Mouse (Mus musculus) heart, embryonic 12.5 days (tissue): Measurements from ENCODE around the gene Bak1. TPM values are rescaled to one million over a fixed set of nuclear protein-coding genes. Genes with fewer than 3 reads are reported as not detected.

Experiments
- ATAC-seq: fragments of 200-750 bp; cut with Nextera tagmentation; 2 replicates; pipeline ENCODE4 v1.8.0; 2017; ENCODE audit warnings: moderate TSS enrichment, moderate library complexity; ENCODE audit not compliant: insufficient number of reproducible peaks, low FRiP score
- H3K27ac ChIP-seq: fragments of 300-500 bp; sonication (generic); 2 replicates; pipeline ENCODE4 v1.5.1; 2016; ENCODE audit warnings: mild to moderate bottlenecking, moderate library complexity; ENCODE audit not compliant: poor library complexity, severe bottlenecking
- H3K27me3 ChIP-seq: fragments of 300-500 bp; sonication (generic); replicated peaks from 2 replicates; pipeline ENCODE4 v1.6.1; 2016; ENCODE audit warnings: mild to moderate bottlenecking, moderate library complexity
- H3K36me3 ChIP-seq: fragments of 300-500 bp; sonication (generic); 2 replicates; pipeline ENCODE4 v1.6.1; 2016; ENCODE audit warnings: mild to moderate bottlenecking, moderate library complexity
- H3K4me1 ChIP-seq: fragments of 300-500 bp; sonication (generic); replicated peaks from 2 replicates; pipeline ENCODE4 v1.6.1; 2016; ENCODE audit warnings: mild to moderate bottlenecking
- H3K4me2 ChIP-seq: fragments of 300-500 bp; sonication (generic); 2 replicates; pipeline ENCODE4 v1.6.1; 2016; ENCODE audit warnings: mild to moderate bottlenecking, moderate library complexity
- H3K4me3 ChIP-seq: fragments of 300-500 bp; sonication (generic); 2 replicates; pipeline ENCODE4 v1.5.1; 2016; ENCODE audit warnings: mild to moderate bottlenecking
- H3K9ac ChIP-seq: fragments of 300-500 bp; sonication (generic); 2 replicates; pipeline ENCODE4 v1.6.1; 2016; ENCODE audit warnings: mild to moderate bottlenecking, moderate library complexity
- H3K9me3 ChIP-seq: fragments of 300-500 bp; sonication (generic); replicated peaks from 2 replicates; pipeline ENCODE4 v1.6.1; 2016; ENCODE audit warnings: mild to moderate bottlenecking, moderate library complexity
- WGBS: fragments of 180-500 bp; shearing (Covaris S2); methylation state at CpG from one replicate; pipeline ENCODE4 v1.1.7; 2016; 5-methylcytosine and 5-hydroxymethylcytosine counted together
- polyA plus RNA-seq: library from polyadenylated mRNA; unstranded; fragments of >200 nt; fragmentation: Nextera tagmentation; extraction: Ambion mirVana; gene quantifications from 2 replicates; pipeline ENCODE4 v1.2.1, GENCODE M21; 2016

Bak1 gene
- polyA plus RNA-seq, 1 experiment from 2014 or later = 5.8 TPM

GRCm38 (mm10) chr17:27036465-27036864, 7.7 kb upstream of the Bak1 start:
- ATAC-seq = no peak
- no peak overlapping the region for H3K4me3 ChIP-seq
- H3K4me1 ChIP-seq = peaks cover 52% of the 10 kb centered on the region
- H3K27ac ChIP-seq = peak overlapping the region; percentile 10; the same call in 1 of the 2 replicates
- H3K27me3 ChIP-seq = no peaks in the 10 kb centered on the region
- WGBS = 49% methylated on average over 7 of the region's 7 CpGs
- H3K4me2 ChIP-seq = no peak overlapping the region
- H3K9ac ChIP-seq = no peak overlapping the region
- no peaks in the 10 kb centered on the region for H3K9me3 ChIP-seq
- H3K36me3 ChIP-seq = no peaks in the 10 kb centered on the region

GRCm38 (mm10) chr17:27032869-27033268, 4.1 kb upstream of the Bak1 start:
- ATAC-seq = peak; percentile 41; the same call in 1 of the 2 replicates
- no peak overlapping the region for H3K27ac ChIP-seq
- H3K9ac ChIP-seq = 0 out of 2 replicates have a peak overlapping the region, but pooled peaks have one; percentile 3

GRCm38 (mm10) chr17:27032328-27032727, 3.5 kb upstream of the Bak1 start:
- Histone ChIP-seq H3K9me3 (no peaks in the 10 kb centered on the region), H3K27ac (no peak overlapping the region), H3K4me2 (peak overlapping the region; percentile 52), H3K36me3 (no peaks in the 10 kb centered on the region), H3K27me3 (no peaks in the 10 kb centered on the region), H3K4me3 (no peak overlapping the region), H3K9ac (0 out of 2 replicates have a peak overlapping the region, but pooled peaks have one; percentile 3), H3K4me1 (peaks cover 28% of the 10 kb centered on the region)
- WGBS = 47% methylated on average over 7 of the region's 7 CpGs
- ATAC-seq = no peak

More at GRCm38 (mm10) chr17:27032869-27033268, 4.1 kb upstream of the Bak1 start:
- under 1% methylated on average over 14 of the region's 14 CpGs for WGBS
- Histone ChIP-seq H3K27me3 (no peaks in the 10 kb centered on the region), H3K36me3 (no peaks in the 10 kb centered on the region), H3K9me3 (no peaks in the 10 kb centered on the region), H3K4me1 (peaks cover 25% of the 10 kb centered on the region), H3K4me2 (peak overlapping the region; percentile 52), H3K4me3 (peak overlapping the region; percentile 18; the same call in 1 of the 2 replicates)

GRCm38 (mm10) chr17:27030896-27031295, 2.1 kb upstream of the Bak1 start:
- H3K9ac ChIP-seq = no peak overlapping the region
- 87% methylated on average over 4 of the region's 4 CpGs for WGBS
- H3K27me3 ChIP-seq = no peaks in the 10 kb centered on the region
- H3K4me1 ChIP-seq = peaks cover 30% of the 10 kb centered on the region
- no peak overlapping the region for H3K4me2 ChIP-seq
- no peak overlapping the region for H3K4me3 ChIP-seq
- H3K27ac ChIP-seq = no peak overlapping the region
- peaks cover 5% of the 10 kb centered on the region for H3K36me3 ChIP-seq
- ATAC-seq = no peak
- H3K9me3 ChIP-seq = no peaks in the 10 kb centered on the region

GRCm38 (mm10) chr17:27029431-27029830, 622 bp upstream of the Bak1 start:
- Histone ChIP-seq H3K4me2 (no peak overlapping the region), H3K27ac (no peak overlapping the region), H3K9me3 (no peaks in the 10 kb centered on the region), H3K27me3 (no peaks in the 10 kb centered on the region), H3K36me3 (peaks cover 20% of the 10 kb centered on the region), H3K4me3 (no peak overlapping the region), H3K9ac (no peak overlapping the region; the same call in 1 of the 2 replicates), H3K4me1 (peaks cover 30% of the 10 kb centered on the region)
- WGBS = 84% methylated on average over 14 of the region's 14 CpGs
- no peak for ATAC-seq

GRCm38 (mm10) chr17:27028284-27028795, 469 bp downstream of the Bak1 start:
- H3K4me1 ChIP-seq = peaks cover 31% of the 10 kb centered on the region
- peak overlapping the region; percentile 73 for H3K27ac ChIP-seq
- H3K27me3 ChIP-seq = no peaks in the 10 kb centered on the region
- peak; percentile 74 for ATAC-seq
- peak overlapping the region; percentile 79 for H3K4me3 ChIP-seq
- peaks cover 30% of the 10 kb centered on the region for H3K36me3 ChIP-seq
- WGBS = 0% methylated on average over 19 of the region's 19 CpGs
- no peaks in the 10 kb centered on the region for H3K9me3 ChIP-seq
- H3K4me2 ChIP-seq = peak overlapping the region; percentile 91
- H3K9ac ChIP-seq = peak overlapping the region; percentile 96

- WGBS = 29% methylated on average over 12 of the region's 12 CpGs
- peak; percentile 8 for ATAC-seq
These were observed 1.1 kb downstream of the Bak1 start for GRCm38 (mm10) chr17:27027460-27028283.

GRCm38 (mm10) chr17:27025951-27026350, 2.9 kb downstream of the Bak1 start:
- no peaks in the 10 kb centered on the region for H3K27me3 ChIP-seq
- H3K9ac ChIP-seq = no peak overlapping the region
- no peak overlapping the region for H3K4me2 ChIP-seq
- peaks cover 54% of the 10 kb centered on the region for H3K36me3 ChIP-seq
- no peaks in the 10 kb centered on the region for H3K9me3 ChIP-seq
- peaks cover 28% of the 10 kb centered on the region for H3K4me1 ChIP-seq
- H3K4me3 ChIP-seq = no peak overlapping the region
- 90% methylated on average over 3 of the region's 3 CpGs for WGBS
- ATAC-seq = no peak
- H3K27ac ChIP-seq = no peak overlapping the region

More at GRCm38 (mm10) chr17:27027460-27028283, 1.1 kb downstream of the Bak1 start:
- H3K4me1 ChIP-seq = peaks cover 32% of the 10 kb centered on the region
- peak overlapping the region; percentile 73 for H3K27ac ChIP-seq
- no peaks in the 10 kb centered on the region for H3K27me3 ChIP-seq
- H3K36me3 ChIP-seq = peaks cover 36% of the 10 kb centered on the region
- no peaks in the 10 kb centered on the region for H3K9me3 ChIP-seq
- peak overlapping the region; percentile 91 for H3K4me2 ChIP-seq
- H3K9ac ChIP-seq = peak overlapping the region; percentile 96
- H3K4me3 ChIP-seq = peak overlapping the region; percentile 79

GRCm38 (mm10) chr17:27025326-27025902, 3.4 kb downstream of the Bak1 start:
- no peak overlapping the region for H3K9ac ChIP-seq
- peaks cover 59% of the 10 kb centered on the region for H3K36me3 ChIP-seq
- no peak overlapping the region for H3K4me3 ChIP-seq
- H3K4me2 ChIP-seq = no peak overlapping the region
- H3K4me1 ChIP-seq = peaks cover 28% of the 10 kb centered on the region
- 86% methylated on average over 17 of the region's 17 CpGs for WGBS
- H3K9me3 ChIP-seq = no peaks in the 10 kb centered on the region
- H3K27me3 ChIP-seq = no peaks in the 10 kb centered on the region
- ATAC-seq = no peak
- H3K27ac ChIP-seq = no peak overlapping the region

- H3K36me3 ChIP-seq = peaks cover 69% of the 10 kb centered on the region
- H3K9me3 ChIP-seq = no peaks in the 10 kb centered on the region
- ATAC-seq = no peak
- no peak overlapping the region; the same call in 1 of the 2 replicates for H3K9ac ChIP-seq
- no peak overlapping the region for H3K4me2 ChIP-seq
- H3K4me1 ChIP-seq = peaks cover 26% of the 10 kb centered on the region
- H3K27me3 ChIP-seq = no peaks in the 10 kb centered on the region
- WGBS = 70% methylated on average over 4 of the region's 4 CpGs
- H3K27ac ChIP-seq = 0 out of 2 replicates have a peak overlapping the region, but pooled peaks have one; percentile 3
- H3K4me3 ChIP-seq = no peak overlapping the region
These were observed 5.5 kb downstream of the Bak1 start for GRCm38 (mm10) chr17:27023342-27023741.

GRCm38 (mm10) chr17:27021736-27022135, 7.1 kb downstream of the Bak1 start:
- Histone ChIP-seq H3K4me1 (peaks cover 17% of the 10 kb centered on the region), H3K4me3 (no peak overlapping the region), H3K4me2 (no peak overlapping the region), H3K36me3 (peaks cover 69% of the 10 kb centered on the region), H3K9me3 (no peaks in the 10 kb centered on the region), H3K9ac (no peak overlapping the region), H3K27me3 (no peaks in the 10 kb centered on the region), H3K27ac (no peak overlapping the region)
- no peak for ATAC-seq
- WGBS = 90% methylated on average over 9 of the region's 9 CpGs
